Mouse (Mus musculus): ENCODE results near the gene Fam227b.

The Fam227b gene

DNA sequence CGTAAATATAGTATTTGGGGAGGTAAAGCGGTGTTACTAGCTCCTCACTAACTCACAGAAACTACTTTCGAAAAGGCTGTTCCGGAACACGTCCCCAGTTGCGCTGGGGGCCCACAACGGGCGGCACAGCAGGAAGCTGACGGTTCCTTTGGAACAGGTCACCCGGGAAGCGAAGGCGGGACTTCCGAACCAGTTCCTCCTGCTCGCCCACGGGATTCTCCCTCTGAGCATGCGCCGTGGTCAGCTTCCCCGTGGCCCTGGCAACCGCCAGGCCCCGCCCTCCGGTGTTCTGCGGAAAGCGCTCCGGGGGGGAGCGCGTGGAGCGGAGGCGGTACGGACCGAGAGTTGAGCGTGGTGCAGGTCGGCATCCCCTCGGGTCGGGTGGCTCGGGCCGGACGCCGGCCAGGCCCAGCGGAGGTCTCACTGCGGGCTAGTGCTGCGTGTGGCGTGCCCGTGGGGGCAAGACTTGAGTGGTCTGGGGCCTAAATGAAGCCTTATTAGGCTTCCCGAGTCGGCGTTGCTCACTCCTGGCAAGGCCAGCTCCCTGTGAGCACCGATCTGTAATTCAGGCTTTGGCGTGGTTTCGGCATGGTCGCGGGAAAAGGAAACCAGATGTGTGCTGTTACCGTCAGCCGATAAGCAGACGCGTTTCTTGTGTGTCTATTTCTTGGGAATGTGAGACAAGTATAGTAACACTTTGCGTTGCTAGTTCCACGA lies at the start of gene Fam227b, which contains the start of gene Dtwd1:
Fam227b (minus strand) TSS at position 150 of the 717 bp plus-strand sequence.
Dtwd1 (plus strand) TSS at position 287 of the 717 bp plus-strand sequence.
- peak; percentile 97 for DNase-seq (ENCODE audit: low read depth)

- no peak for DNase-seq (ENCODE audit: low read depth)
These were observed 47.2 kb upstream of the Fam227b start for GRCm38 (mm10) chr2:126198971-126199370.

- DNase-seq (ENCODE audit: low read depth), result no peak
These were observed 44.0 kb upstream of the Fam227b start for GRCm38 (mm10) chr2:126195631-126196356.

DNA sequence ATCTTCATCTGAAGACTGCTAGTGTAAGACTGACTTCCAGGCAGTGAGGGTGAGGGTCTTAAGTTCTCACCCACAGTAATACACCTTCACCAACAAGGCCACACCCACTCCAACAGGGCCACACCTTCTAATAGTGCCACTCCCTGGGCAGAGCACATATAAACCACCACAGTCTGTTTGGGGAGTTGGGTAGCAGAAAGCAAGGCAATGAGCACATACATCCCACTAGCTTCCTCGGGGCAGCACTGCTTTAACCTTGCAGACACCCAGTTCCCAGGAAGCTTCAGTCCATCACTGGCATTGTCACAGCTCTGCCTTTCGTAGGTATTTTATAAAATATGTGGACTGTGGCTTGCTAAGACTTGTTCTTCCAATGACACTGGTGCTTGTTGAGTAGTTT lies 40.3 kb upstream of the Fam227b start:
- DNase-seq (ENCODE audit: low read depth), result no peak

DNA sequence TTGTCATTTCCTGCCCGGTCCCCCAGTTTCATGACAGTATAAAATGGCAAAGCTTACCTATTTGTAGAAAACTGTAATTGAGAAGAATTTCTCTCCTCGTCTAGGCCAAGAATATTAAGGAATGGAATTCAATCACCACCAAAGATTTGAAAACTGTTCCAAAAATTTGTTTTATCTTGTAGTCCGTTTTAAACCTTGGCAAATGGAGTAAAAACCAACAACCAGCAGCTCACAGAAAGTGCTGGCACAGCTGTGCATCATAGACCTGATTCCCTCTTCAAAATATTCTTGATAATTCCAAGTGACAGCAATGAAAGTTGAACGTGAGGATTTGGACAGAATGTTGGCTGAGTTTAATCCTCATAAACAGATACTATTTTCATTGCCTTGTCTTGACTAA lies 39.5 kb upstream of the Fam227b start:
- no peak for DNase-seq (ENCODE audit: low read depth)

GRCm38 (mm10) chr2:126171427-126171826 lies 19.6 kb upstream of the Fam227b start:
- no peak for DNase-seq (ENCODE audit: low read depth)

DNA sequence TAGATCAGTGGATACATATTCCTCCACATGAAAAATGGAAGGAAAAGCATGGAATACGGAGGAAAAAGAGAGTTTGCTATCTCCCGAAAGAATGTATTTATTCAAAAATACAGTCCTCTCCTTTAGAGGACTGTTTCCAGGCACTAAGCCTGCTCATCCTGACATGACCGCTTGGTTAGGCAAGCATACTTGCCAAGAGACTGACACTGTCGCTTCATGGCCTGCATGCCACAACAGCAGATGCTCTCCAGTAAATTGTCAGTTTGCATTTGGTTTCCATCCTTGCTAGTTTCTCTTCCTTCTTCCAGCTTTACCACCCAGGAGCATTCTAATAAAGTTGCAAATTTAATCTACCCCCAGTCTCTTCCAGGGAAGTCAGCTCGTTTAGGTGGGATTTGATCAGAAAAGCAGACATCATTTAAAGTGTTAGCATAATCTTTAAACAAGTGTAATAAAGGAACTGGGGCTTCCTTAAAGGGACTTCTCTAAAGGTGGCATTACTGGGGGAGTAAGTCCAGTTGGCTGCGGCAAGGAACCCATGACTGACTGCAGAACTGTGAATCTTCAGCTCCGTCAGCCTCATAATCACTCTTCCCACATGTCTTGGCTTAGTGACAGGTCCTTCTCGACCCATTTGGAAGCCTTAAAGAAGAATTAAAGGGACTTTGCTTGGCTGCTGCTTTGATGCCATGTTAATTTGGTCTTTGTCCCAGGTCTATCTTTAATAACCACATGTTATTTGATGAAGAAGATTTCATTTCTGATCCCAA lies 15.2 kb upstream of the Fam227b start:
- no peak for DNase-seq (ENCODE audit: low read depth)

- no peak for DNase-seq (ENCODE audit: low read depth)
These were observed 14.5 kb upstream of the Fam227b start for GRCm38 (mm10) chr2:126166335-126166734.

DNA sequence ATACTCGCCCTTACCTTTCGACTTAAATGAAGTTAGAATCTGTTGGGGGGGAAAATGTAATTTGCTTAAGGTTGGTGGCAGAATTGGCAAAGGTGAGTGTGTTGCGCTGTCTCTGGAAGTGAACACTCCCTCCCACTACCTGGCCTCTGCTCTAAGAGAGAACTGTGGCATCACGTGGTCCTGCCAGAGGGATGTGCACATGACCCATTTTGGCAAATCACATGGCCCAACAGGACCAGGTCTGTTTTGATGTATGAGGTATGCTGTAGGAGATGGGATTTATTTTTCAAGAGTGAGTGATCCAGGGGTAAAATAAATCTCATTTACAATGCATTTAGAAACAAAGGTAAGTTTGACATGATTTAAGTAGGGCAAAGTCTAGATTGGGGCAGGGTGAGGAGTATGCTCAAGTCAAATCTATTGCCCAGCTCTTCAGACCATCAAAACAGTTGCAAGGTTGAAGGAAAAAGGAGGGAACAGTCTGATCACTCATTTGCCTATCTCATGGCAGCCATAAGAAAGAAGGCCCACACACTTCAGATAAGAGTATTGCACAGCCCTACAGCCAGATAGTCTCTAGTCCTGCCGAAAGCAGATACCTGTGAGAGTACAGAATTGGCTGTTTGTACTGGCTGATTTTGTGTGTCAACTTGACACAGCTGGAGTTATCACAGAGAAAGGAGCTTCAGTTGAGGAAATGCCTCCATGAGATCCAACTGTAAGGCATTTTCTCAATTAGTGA lies 13.6 kb upstream of the Fam227b start:
- DNase-seq (ENCODE audit: low read depth), result no peak

DNA sequence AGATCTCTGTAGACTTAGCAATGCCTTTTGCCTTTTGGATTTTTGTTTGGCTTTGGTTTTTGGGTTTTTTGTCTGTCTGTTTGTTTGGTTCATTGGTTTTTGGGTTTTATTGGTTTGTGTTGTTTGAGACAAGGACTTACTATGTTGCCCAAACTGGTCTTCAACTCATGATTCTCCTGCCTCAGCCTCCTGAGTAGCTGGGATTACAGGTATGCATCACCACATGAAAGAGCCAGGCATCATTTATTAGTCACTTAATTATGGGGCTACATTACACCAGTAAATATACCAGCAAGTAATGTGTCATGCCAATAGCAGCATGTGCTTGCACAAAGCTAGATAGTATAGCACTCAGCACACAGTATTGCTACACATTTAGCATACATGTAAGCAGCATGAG lies 4.1 kb downstream of the Fam227b start:
- DNase-seq (ENCODE audit: low read depth), result no peak

- DNase-seq (ENCODE audit: low read depth), result no peak
These were observed 57.2 kb downstream of the Fam227b start for GRCm38 (mm10) chr2:126094616-126095015.

DNA sequence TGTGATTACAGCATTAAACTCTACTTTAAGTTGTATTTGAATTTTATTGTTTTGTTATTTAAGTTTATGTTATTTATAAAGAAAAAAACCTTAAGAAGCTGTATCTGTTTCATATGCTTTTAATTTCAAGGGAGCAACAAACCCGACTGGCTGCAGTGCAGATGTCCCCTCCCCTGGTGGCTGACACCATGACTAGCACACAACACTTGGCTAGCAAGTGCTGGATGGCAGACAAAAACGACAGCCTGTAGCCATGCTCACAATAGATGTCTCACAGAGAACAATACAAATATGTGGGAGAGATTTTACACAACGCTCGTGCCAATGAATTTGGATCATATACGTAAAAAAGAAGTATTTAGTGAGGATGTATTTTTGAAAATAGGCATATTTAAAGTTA lies 61.4 kb downstream of the Fam227b start:
- DNase-seq (ENCODE audit: low read depth), result no peak

DNA sequence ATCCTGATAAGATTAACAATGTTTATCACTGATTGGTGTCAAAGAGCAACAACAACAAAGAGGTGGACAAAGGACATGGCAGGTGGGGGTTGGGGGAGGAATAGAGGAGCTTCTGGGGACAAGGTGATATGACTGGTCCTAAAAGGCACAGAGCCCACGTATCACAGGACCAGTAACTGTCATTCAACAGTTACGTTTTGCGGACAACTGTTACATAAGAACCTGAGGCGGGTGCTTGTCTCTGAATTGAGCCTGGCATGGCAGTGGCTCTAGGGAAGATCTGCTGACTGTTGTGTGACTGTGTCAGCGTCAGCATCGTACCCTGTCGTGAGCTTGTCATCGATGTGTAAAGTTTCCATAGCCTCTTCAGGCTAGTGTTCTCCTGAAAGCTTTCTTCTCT lies 65.6 kb downstream of the Fam227b start:
- no peak for DNase-seq (ENCODE audit: low read depth)

DNA sequence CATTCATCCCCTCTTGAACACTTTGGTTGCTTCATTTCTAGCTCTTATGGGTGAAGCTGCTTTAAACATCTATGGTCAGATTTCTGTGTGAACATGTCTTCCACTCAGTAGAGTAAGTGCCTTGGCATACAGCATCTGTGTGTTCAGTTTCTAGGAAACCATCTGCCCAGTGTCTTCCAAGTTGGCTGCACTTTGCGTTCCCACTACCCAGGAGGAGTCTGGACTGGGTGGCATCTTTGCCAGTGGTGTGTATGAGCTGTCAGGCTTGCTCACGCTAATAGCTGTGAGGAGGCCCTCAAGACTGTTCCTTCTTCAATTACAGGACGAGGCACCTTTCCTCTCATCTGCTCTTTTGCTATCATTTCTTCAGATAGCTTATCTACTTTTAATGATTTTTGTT lies 67.5 kb downstream of the Fam227b start:
- no peak for DNase-seq (ENCODE audit: low read depth)

- no peak for DNase-seq (ENCODE audit: low read depth)
These were observed 72.7 kb downstream of the Fam227b start for GRCm38 (mm10) chr2:126079086-126079485.

DNA sequence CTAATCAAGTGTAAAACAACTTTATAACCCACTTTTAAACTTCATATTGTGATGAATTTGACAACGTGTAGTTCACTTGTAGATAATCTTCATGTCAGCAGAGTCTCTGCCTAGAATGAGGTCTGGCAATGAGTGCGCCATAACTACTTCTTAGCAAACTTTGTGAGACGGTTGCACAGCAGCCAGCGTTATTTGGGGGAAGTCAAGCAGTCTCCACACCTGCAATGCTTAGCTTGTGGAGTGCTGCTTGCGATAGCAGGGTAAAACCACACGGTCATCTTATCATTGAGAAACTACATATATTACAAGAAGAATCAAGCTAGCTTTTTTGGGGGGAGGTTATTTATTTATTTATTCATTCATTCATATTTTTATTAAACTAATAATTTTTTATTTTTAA lies 75.3 kb downstream of the Fam227b start:
- no peak for DNase-seq (ENCODE audit: low read depth)

- no peak for DNase-seq (ENCODE audit: low read depth)
These were observed 78.1 kb downstream of the Fam227b start for GRCm38 (mm10) chr2:126073744-126074143.

- no peak for DNase-seq (ENCODE audit: low read depth)
These were observed 82.1 kb downstream of the Fam227b start for GRCm38 (mm10) chr2:126069740-126070139.

- DNase-seq (ENCODE audit: low read depth), result no peak
These were observed 86.4 kb downstream of the Fam227b start for GRCm38 (mm10) chr2:126065303-126065856.

- no peak for DNase-seq (ENCODE audit: low read depth)
These were observed 87.0 kb downstream of the Fam227b start for GRCm38 (mm10) chr2:126064814-126065213.

- no peak for DNase-seq (ENCODE audit: low read depth)
These were observed 88.9 kb downstream of the Fam227b start for GRCm38 (mm10) chr2:126062876-126063275.

Measured in naive thymus-derived CD4-positive, alpha-beta T cell, adult 2 months (primary cell).